Mouse (Mus musculus) midbrain, embryonic 16.5 days (tissue): ENCODE measurements at regions not wholly inside any gene's neighbourhood (a gene's known extent, or its start where the extent isn't known, plus 50 kb on each side); places are given as distances from the start of the nearest gene placed in this dataset.
A peak's percentile ranks its signal among the peaks of the same experiment; 100 is the strongest.

Source experiments
- ATAC-seq: fragments of 200-750 bp; cut with Nextera tagmentation; 2 replicates; pipeline ENCODE4 v1.8.0; 2017; ENCODE audit warnings: moderate TSS enrichment
- H3K27ac ChIP-seq: fragments of 300-500 bp; sonication (generic); 2 replicates; pipeline ENCODE4 v1.5.1; 2014; ENCODE audit warnings: mild to moderate bottlenecking, low read length, mixed read lengths
- H3K27me3 ChIP-seq: fragments of 300-500 bp; sonication (generic); 2 replicates; pipeline ENCODE4 v1.6.1; 2014; ENCODE audit warnings: low read depth, low read length, mixed read lengths; ENCODE audit not compliant: control insufficient read depth, insufficient read depth
- H3K36me3 ChIP-seq: fragments of 300-500 bp; sonication (generic); 2 replicates; pipeline ENCODE4 v1.6.1; 2014; ENCODE audit warnings: mild to moderate bottlenecking, low read length, moderate library complexity, mixed read lengths; ENCODE audit not compliant: control insufficient read depth, insufficient read depth
- H3K4me1 ChIP-seq: fragments of 300-500 bp; sonication (generic); 2 replicates; pipeline ENCODE4 v1.6.1; 2014; ENCODE audit warnings: mild to moderate bottlenecking, low read length, mixed read lengths; ENCODE audit not compliant: control insufficient read depth, insufficient read depth
- H3K4me2 ChIP-seq: fragments of 300-500 bp; sonication (generic); 2 replicates; pipeline ENCODE4 v1.6.1; 2014; ENCODE audit warnings: mild to moderate bottlenecking, low read length, mixed read lengths
- H3K4me3 ChIP-seq: fragments of 300-500 bp; sonication (generic); 2 replicates; pipeline ENCODE4 v1.5.1; 2014; ENCODE audit warnings: low read depth, mild to moderate bottlenecking, low read length, moderate library complexity, mixed read lengths
- H3K9ac ChIP-seq: fragments of 300-500 bp; sonication (generic); 2 replicates; pipeline ENCODE4 v1.6.1; 2014; ENCODE audit warnings: low read depth, low read length, mixed read lengths
- H3K9me3 ChIP-seq: fragments of 300-500 bp; sonication (generic); replicated peaks from 2 replicates; pipeline ENCODE4 v1.6.1; 2014; ENCODE audit warnings: mild to moderate bottlenecking, low read length, mixed read lengths; ENCODE audit not compliant: control insufficient read depth, poor library complexity, severe bottlenecking
- WGBS: fragments of 180-500 bp; shearing (Covaris S2); extraction: QIAGEN DNeasy Blood & Tissue Kit; methylation state at CpG from one replicate; pipeline ENCODE4 v1.1.7; 2014; 5-methylcytosine and 5-hydroxymethylcytosine counted together

GRCm38 (mm10) chr17:87530162-87530817 lies 83.6 kb upstream of the Calm2 start:
- Histone ChIP-seq H3K27me3 (no peaks in the 10 kb centered on the region), H3K27ac (no peak overlapping the region; the same call in 1 of the 2 replicates), H3K9ac (peak overlapping the region; percentile 53), H3K4me2 (peak overlapping the region; percentile 77), H3K36me3 (no peaks in the 10 kb centered on the region), H3K4me3 (peak overlapping the region; percentile 45), H3K9me3 (no peaks in the 10 kb centered on the region), H3K4me1 (peaks cover 28% of the 10 kb centered on the region)
- 14% methylated on average over 27 of the region's 29 CpGs for WGBS
- ATAC-seq, result peak; percentile 82

- Histone ChIP-seq H3K4me3 (peak overlapping the region; percentile 45), H3K9me3 (no peaks in the 10 kb centered on the region), H3K27ac (peak overlapping the region; percentile 4; the same call in 1 of the 2 replicates), H3K4me2 (peak overlapping the region; percentile 77), H3K4me1 (peaks cover 28% of the 10 kb centered on the region), H3K36me3 (no peaks in the 10 kb centered on the region), H3K9ac (peak overlapping the region; percentile 53), H3K27me3 (no peaks in the 10 kb centered on the region)
- ATAC-seq, result peak; percentile 44
- WGBS, result under 1% methylated on average over 17 of the region's 17 CpGs
Observed at GRCm38 (mm10) chr17:87530818-87531410, 84.2 kb upstream of the Calm2 start.

GRCm38 (mm10) chr17:87531411-87532157 lies 84.8 kb upstream of the Calm2 start:
- H3K36me3 ChIP-seq, result no peaks in the 10 kb centered on the region

GRCm38 (mm10) chr17:87532158-87532545 lies 85.4 kb upstream of the Calm2 start:
- 6% methylated on average over 9 of the region's 9 CpGs for WGBS
- Histone ChIP-seq H3K4me3 (peak overlapping the region; percentile 6; the same call in 1 of the 2 replicates), H3K4me1 (peaks cover 28% of the 10 kb centered on the region), H3K36me3 (no peaks in the 10 kb centered on the region), H3K9me3 (no peaks in the 10 kb centered on the region), H3K4me2 (peak overlapping the region; percentile 77), H3K27me3 (no peaks in the 10 kb centered on the region), H3K27ac (no peak overlapping the region), H3K9ac (peak overlapping the region; percentile 32; the same call in 1 of the 2 replicates)
- no peak for ATAC-seq

More at GRCm38 (mm10) chr17:87531411-87532157, 84.8 kb upstream of the Calm2 start:
- H3K4me1 ChIP-seq, result peaks cover 28% of the 10 kb centered on the region
- WGBS, result 1% methylated on average over 21 of the region's 21 CpGs
- peak overlapping the region; percentile 77 for H3K4me2 ChIP-seq
- no peaks in the 10 kb centered on the region for H3K27me3 ChIP-seq
- H3K27ac ChIP-seq, result peak overlapping the region; percentile 4; the same call in 1 of the 2 replicates
- peak overlapping the region; percentile 53; the same call in 1 of the 2 replicates for H3K9ac ChIP-seq
- H3K9me3 ChIP-seq, result no peaks in the 10 kb centered on the region
- peak overlapping the region; percentile 45 for H3K4me3 ChIP-seq
- ATAC-seq, result peak; percentile 37; the same call in 1 of the 2 replicates

GRCm38 (mm10) chr17:87532762-87533161 lies 86.0 kb upstream of the Calm2 start:
- WGBS, result 36% methylated on average over 6 of the region's 6 CpGs
- Histone ChIP-seq H3K36me3 (no peaks in the 10 kb centered on the region), H3K9me3 (no peaks in the 10 kb centered on the region), H3K4me2 (peak overlapping the region; percentile 77), H3K27ac (no peak overlapping the region), H3K4me3 (peak overlapping the region; percentile 6; the same call in 1 of the 2 replicates), H3K4me1 (peaks cover 28% of the 10 kb centered on the region), H3K27me3 (no peaks in the 10 kb centered on the region), H3K9ac (no peak overlapping the region; the same call in 1 of the 2 replicates)
- ATAC-seq, result no peak

GRCm38 (mm10) chr17:87549568-87549967 lies 86.2 kb upstream of the Epcam start:
- Histone ChIP-seq H3K4me2 (no peak overlapping the region), H3K4me3 (no peak overlapping the region), H3K9me3 (no peaks in the 10 kb centered on the region; the same call in 1 of the 2 replicates), H3K36me3 (no peaks in the 10 kb centered on the region), H3K27ac (no peak overlapping the region), H3K27me3 (no peaks in the 10 kb centered on the region), H3K9ac (no peak overlapping the region), H3K4me1 (no peaks in the 10 kb centered on the region)
- WGBS, result 78% methylated on average over 6 of the region's 6 CpGs
- ATAC-seq, result no peak

- Histone ChIP-seq H3K27me3 (no peaks in the 10 kb centered on the region), H3K36me3 (no peaks in the 10 kb centered on the region), H3K27ac (no peak overlapping the region), H3K9me3 (no peaks in the 10 kb centered on the region), H3K9ac (no peak overlapping the region), H3K4me3 (no peak overlapping the region), H3K4me2 (no peak overlapping the region), H3K4me1 (no peaks in the 10 kb centered on the region)
- 68% methylated on average over 13 of the region's 13 CpGs for WGBS
- ATAC-seq, result no peak
Observed at GRCm38 (mm10) chr17:87550518-87551164, 85.1 kb upstream of the Epcam start.

GRCm38 (mm10) chr17:87554561-87554960 lies 81.2 kb upstream of the Epcam start:
- Histone ChIP-seq H3K27me3 (no peaks in the 10 kb centered on the region), H3K9ac (no peak overlapping the region), H3K9me3 (no peaks in the 10 kb centered on the region), H3K4me3 (no peak overlapping the region), H3K27ac (no peak overlapping the region), H3K4me1 (no peaks in the 10 kb centered on the region), H3K4me2 (no peak overlapping the region), H3K36me3 (no peaks in the 10 kb centered on the region)
- 13% methylated on average over 2 of the region's 2 CpGs for WGBS
- ATAC-seq, result no peak
